Mouse (Mus musculus) monocyte, adult 5-6 weeks (primary cell): Measurements from ENCODE around the gene Ankmy2. TPM values are rescaled to one million over a fixed set of nuclear protein-coding genes. Genes with fewer than 3 reads are reported as not detected.
A peak's percentile ranks its signal among the peaks of the same experiment; 100 is the strongest.

Experiments
- ATAC-seq: fragments of 153-309, 156-312 bp; replicated peaks from 2 replicates; pipeline ENCODE4 v1.8.0; 2017; ENCODE audit warnings: mild to moderate bottlenecking; ENCODE audit not compliant: low TSS enrichment, insufficient number of reproducible peaks, severe bottlenecking, poor library complexity, low FRiP score
- total RNA-seq: library from RNA; stranded (forward); fragments of 200-1000, 200-491, 200-594 nt; gene quantifications from 3 replicates; pipeline ENCODE4 v1.2.3, GENCODE M21; 2017

The Ankmy2 gene
- total RNA-seq, 1 experiment from 2014 or later = 27.7 TPM

DNA sequence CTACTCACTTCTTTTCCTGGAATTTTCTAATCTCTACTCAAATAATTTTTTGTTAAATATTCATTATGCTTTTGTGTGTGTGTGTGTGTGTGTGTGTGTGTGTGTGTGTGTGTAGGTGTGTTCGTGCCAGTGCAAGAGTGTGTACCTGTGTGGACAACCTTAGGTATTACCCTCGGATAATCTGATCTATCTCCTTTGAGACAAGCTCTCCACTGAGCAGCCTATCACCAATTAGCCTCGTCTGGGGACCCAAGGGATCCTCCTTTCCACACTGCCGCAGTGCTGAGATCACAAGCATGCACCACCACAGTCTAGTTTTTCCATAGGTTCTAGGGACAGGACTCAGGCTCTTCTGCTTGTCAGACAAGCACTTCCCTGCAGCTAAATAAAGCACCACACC lies 59.3 kb downstream of the Ankmy2 start:
- ATAC-seq = no peak

DNA sequence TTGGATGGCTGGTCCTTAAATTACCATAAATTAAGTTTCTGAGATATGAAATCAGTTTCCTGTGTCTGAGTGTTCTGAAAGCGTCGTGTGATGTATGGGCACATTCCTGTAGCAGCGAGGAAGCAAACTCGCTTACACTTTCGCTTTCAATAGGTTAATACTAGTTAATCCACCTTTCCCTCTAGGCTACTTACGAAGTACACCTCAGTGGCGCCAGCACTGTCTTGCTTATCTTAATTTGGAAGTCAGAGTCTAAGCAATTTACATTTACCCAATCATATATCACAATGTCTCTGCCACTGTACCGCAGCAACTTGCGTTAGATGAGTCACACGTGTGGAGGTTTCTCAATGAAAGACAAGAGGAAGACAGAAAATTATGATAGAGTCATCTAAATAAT lies 60.0 kb downstream of the Ankmy2 start:
- 0 out of 2 replicates have a peak, but pooled peaks have one; percentile 9 for ATAC-seq

DNA sequence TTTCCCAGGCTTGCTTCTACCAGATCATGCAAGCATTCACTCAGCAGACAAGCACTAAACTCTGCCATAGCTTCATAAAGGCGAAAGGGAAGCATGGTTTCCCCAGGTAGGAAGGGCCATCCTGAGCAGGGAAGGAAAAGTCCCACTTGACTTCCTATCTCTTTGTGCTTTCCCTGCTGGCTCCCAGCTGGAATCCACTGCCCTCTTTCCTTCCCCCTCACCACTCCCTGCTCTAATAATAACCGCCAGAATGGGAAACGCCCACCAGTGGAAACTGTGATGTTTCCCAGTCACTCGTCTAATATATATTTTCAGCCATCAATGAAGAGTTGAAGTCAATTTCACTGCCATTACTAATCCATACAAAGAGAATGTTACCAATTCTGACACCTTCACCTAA lies 67.5 kb downstream of the Ankmy2 start:
- no peak for ATAC-seq

DNA sequence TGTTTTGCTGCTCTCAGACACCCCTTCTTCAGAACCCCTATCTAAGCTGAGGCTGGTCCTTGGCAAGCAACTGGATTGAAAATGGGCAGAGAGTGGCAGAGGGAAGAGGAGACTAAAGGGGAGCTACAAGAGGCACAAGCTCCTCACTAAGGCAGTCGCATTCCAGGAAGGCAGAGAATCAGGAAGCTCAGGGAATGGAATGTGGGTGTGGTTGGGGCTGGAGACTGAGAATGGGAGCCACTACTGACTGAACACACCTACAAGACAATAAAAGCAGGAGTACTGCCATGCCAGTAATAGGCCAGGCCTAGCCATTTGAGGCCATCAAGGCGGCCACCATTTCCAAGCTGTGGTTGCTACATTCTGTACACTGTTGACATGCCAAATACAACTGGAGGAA lies 74.5 kb downstream of the Ankmy2 start:
- no peak for ATAC-seq

DNA sequence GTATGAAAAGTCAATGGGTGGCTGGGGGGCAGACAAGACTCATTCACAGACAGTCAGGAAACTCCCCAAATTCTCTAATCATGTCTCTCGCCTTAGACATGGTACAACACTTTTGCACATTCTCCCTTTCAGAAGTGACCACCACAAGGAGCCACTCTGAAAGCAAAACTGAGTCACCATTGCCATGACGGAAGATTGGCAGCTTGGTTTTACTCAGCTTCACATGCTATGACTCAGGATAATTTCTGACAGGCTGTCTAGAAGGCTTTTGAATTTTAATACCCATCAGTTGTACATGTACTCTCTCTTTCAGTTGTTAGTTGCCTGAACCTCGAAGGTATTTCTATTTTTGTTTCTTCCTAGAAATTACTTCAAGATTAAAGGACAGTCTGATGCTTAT lies 84.3 kb downstream of the Ankmy2 start:
- no peak for ATAC-seq

Other genes starting within 250 kb of the Ankmy2 start
- not detected in 3 replicates for gene Agr3, start 231.5 kb upstream of the Ankmy2 start, total RNA-seq
- not detected in 3 replicates for gene Agr2, start 164.2 kb upstream of the Ankmy2 start, total RNA-seq
- 116 to 146 TPM (median 118 TPM) in 3 replicates for gene Tspan13, start 114.6 kb upstream of the Ankmy2 start, total RNA-seq
- gene Bzw2, start 966 bp downstream of the Ankmy2 start, total RNA-seq = 22.1 to 32.7 TPM (median 24.8 TPM) in 3 replicates
- not detected in 3 replicates for gene Lrrc72, start 96.3 kb downstream of the Ankmy2 start, total RNA-seq
- gene Sostdc1, start 157.0 kb downstream of the Ankmy2 start, total RNA-seq = not detected in 3 replicates
- 0.78 to 0.96 TPM in 2 of 3 replicates, not detected in the other for gene Ispd, start 224.3 kb downstream of the Ankmy2 start, total RNA-seq
- not detected in 3 replicates for gene D630036H23Rik, start 225.1 kb downstream of the Ankmy2 start, total RNA-seq